Mouse (Mus musculus) kidney, adult 11 months (tissue): ENCODE measurements around the gene Gif.

Experiments used
- DNase-seq: peaks from one replicate; pipeline ENCODE4 v3.0.0; 2022

Gene Gif

DNA sequence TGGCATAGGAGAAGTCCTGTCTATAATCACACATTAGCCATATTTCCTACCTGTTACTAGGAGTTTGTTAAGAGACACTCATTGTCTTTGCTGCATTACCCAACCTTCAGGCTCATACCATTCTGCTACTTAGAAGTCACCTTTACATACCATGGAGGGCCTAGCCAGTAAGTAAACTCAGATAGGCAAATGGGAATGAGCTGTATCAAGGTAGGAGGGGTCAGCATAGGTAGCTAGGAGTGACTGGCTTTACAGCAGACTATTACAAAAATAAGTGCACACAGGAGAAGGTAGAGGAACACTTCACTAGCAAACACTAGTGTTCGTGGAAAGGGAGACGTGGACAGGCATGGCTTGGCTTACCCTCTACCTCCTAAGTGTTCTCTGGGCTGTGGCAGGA is at the start of gene Gif:
Gif (plus strand) TSS at position 257 of the 400 bp plus-strand sequence.
- no peak for DNase-seq

GRCm38 (mm10) chr19:11698342-11698741 is 49.0 kb upstream of the Gif start:
- no peak for DNase-seq

DNA sequence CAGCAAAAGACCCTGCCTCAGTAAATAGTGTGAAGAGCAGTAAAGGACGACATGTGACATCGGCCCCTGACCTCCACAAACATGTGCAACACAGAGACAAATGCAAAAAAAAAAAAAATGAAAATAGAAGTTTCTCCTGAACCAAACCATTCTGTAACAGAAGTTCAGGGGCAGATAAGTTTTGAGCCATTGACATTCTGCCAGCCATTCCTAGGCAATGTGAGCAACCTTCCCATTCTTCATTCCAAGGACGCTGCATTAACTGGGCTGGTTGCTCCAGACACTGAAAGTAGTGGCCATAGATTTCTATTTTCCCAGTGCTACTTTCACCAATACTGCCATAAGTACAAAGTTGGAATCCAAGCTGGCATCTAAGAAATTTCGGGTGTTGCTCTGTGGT is 34.9 kb upstream of the Gif start:
- no peak for DNase-seq

- no peak for DNase-seq
Observed at GRCm38 (mm10) chr19:11720071-11720470, 27.3 kb upstream of the Gif start.

DNA sequence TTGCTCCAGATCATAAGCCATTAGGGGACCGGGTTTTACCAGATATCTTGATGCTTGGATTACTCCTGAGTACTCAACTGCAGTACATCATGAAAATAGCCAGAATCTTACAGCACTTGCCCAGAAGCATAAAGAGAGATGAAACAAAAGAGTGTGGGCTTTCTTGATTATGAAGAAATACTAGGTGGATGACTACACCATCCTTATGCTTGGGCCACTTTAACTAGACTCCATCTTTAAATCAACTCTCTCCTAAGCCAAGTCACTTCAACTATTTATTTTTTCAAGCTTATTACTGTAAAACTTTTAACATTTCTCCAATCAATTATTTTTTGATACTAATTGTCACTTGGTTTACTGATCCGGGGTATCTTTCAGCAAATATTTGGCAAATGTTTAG is 23.5 kb upstream of the Gif start:
- DNase-seq = no peak

DNA sequence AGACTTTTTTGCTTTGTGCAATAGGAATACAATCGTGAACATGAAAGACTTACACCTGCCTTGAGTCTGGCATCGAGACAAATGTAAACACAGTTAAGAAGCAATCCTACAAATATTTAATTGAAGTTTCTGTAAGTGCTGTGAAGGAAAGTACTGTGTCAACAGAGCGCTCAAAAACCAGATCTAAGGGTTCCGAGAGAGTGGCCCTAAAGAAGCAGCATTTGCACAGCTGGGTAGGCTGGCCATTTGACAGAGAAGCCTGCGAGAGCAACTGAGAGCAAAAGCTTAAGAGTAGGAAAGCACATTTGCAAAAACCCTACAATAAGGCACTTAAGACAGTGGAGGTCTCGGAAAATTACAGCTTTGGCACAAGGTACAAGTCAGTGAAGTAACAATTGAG is 23.1 kb upstream of the Gif start:
- DNase-seq = no peak

DNA sequence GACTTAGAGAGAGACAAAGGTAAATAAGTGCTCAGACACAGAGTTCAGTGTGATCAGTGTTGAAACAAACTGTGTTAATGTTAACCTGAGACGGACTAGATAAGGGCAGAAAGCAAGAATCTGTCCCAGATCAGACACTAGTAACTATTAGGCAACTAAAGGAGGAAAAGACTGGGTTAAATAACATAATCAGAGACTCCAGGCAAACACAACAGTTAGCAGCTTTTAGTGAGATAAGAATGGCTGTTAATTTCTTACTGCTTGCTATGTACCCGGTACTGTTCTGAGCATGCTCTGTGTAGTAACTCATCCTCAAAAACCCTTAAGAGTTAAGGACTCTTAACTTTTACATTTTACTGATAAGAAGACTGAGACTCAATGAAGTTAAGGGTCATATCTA is 21.4 kb upstream of the Gif start:
- DNase-seq = no peak

DNA sequence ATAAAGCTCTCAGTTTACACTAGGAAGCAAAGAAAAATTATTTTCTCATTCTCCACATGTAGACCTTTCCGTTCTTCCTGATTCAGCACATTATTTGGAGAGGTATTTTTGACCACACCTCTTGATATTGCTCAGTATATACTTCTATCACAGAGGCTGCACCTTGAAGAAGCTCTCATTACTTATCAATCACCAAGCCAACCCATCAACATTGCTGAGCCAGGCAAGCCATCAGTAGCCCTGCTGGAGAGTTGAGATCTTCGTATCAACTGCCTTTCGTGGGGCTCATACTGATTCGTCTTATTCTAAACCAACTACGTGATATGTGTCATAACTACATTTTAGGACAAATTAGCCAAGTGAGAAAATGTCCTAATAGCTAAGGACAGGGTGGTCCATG is 20.1 kb upstream of the Gif start:
- no peak for DNase-seq

GRCm38 (mm10) chr19:11730278-11730677 is 17.1 kb upstream of the Gif start:
- DNase-seq = no peak

GRCm38 (mm10) chr19:11736455-11736854 is 10.9 kb upstream of the Gif start:
- DNase-seq = no peak

- DNase-seq = no peak
Observed at GRCm38 (mm10) chr19:11745680-11746079, 1.7 kb upstream of the Gif start.

- DNase-seq = no peak
Observed at GRCm38 (mm10) chr19:11765059-11765458, 17.7 kb downstream of the Gif start.

DNA sequence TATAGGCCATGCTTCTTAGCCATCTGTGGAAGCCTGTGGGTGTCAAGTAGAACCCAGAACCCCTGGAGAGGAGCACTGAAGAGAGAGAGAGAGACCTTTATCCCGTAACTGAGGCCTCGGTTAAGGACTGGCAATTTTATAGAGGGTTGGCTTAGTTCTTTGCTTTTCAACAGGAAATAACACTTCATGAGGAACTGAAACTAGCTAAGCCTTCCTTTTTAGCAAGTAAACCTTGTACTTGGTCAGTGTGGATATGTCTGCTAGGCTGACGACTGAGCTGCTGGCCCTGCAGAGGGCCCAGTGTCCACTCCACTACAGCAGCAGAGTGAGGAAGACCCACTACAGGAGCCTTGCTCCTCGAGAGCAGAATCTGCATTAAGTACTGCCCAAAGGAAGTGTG is 19.1 kb downstream of the Gif start:
- DNase-seq = no peak

DNA sequence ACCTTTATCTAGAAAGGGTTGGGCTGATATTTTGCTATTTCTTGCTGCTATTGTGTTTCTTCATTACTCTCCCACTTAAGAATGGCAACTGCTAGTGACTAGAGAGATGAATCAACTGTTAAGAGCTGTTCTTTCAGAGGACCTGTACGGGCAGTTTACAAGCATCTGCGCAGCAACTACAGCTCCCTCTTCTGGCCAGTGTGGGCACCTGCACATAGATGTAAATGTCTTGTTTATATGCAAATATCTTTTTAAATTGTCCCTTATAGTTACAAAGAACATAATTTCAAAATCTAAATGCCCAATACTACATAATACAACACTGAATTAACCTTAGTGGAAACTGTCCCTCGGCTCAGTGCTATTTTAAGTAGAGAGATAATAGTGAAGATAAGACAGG is 20.8 kb downstream of the Gif start:
- DNase-seq = no peak

DNA sequence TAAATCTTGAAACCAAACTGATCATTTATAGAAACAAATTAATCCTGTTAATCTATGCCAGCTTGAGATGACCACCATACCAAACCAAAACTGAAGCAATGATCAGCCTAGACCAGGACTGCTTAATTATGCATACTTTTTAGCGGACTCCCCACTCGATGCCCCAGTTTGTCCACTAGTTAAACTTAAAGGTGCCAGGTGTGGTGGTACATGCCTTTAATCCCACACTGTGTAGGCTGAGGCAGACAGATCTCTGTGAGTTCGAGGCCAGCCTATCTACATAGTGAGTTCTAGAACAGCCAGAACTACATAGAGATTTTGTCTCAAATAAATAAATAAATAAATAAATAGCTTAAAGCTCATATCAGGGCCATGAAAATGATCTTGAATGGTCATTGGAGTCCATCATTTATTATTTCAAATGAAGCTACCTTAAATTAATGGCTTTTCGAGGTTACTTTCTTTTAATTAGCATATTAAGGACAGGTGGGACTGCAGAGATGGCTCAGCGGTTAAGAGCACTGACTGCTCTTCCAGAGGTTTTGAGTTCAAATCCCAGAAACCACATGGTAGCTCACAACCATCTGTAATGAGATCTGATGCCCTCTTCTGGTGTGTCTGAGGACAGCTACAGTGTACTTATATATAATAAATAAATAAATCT is 22.0 kb downstream of the Gif start:
- DNase-seq = no peak

GRCm38 (mm10) chr19:11770205-11770892 is 23.0 kb downstream of the Gif start, which contains the start of gene Mrpl16:
TSS of gene Mrpl16 (plus strand) at chr19:11770391.
- DNase-seq = peak; percentile 87

DNA sequence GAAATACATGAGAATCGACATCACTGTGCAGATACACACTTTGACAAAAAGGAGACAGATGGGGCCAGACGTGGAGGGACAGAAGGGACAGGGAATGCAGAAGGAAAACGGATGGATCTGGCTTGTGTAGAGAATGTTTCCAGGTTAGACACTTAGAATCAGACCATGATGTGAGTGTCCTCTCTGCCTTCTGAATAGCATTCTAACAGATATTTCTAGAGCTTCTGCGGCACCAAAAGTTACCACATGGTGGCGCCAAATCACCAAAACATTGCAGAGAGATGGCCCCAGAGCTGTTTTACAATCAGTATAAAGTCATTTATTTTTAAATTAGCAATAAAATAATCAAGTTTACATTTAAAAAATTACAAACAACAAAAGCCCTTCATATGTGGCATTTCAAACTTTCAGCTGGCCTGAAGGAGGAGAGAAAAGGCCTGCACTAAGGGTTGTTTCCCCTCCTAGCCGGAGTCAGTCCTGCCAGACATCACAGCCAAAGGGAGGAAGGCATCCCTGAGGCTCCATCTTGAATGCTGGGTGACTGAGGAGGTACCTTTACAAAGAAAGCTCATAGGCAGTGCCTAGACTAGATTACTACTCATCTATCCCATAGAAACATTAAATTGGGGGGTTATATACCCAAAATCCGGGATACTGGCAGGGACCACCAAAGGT is 30.0 kb downstream of the Gif start:
- DNase-seq = peak; percentile 31

DNA sequence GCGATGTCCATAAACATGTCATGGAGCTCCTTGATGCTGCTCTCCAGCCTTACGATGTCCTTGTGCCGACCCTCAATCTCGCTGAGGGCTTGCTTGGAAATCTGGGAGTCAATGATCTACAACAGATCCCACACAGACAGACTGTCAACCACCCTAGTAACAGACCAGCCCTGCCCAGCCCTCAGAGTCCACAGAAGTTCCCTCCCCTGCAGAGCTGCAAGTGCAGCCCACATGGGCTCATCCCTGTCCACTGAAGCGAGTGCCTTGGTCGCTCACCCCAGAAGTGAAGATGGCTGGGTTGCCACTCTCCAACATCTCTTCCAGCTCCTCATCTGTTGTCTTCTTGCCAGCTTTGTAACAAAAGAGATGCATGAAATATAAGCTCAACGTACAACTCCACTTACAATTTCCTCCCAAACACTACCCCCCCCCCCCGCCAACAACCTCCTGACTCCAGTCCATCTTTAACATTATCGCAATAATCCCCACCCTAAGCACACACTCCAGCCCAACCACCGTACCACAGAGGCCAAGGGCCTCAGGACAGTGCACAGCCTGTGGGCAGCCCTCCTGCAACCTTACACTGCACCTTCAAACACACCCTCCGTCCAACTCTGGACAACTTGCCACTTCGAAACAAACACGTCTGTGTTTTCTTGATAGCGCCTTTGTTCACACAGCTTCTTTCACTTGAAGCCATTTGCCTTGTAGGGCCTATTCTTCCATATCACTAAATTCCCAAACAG is 38.2 kb downstream of the Gif start:
- no peak for DNase-seq

- DNase-seq = no peak
Observed at GRCm38 (mm10) chr19:11787826-11788225, 40.5 kb downstream of the Gif start.

- DNase-seq = no peak
Observed at GRCm38 (mm10) chr19:11788876-11789275, 41.5 kb downstream of the Gif start.

GRCm38 (mm10) chr19:11791825-11792224 is 44.5 kb downstream of the Gif start:
- DNase-seq = no peak

- no peak for DNase-seq
Observed at GRCm38 (mm10) chr19:11793741-11794359, 46.5 kb downstream of the Gif start.

DNA sequence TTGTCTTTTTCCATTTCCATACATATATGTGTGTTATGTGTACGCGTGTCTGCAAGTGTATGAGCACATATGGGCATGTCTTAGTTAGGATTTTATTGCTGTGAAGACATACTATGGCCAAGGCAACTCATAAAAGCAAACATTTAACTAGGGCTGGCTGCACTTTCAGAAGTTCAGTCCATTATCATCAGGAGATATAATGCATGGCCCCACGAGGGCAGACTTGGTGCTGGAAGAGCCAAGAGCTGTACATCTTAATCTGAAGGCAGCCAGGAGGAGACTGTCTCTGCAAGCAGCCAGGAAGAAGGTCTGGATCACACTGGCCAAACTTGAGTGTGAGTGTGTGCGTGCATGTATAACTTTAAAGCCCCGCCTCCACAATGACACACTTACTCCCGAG is 47.1 kb downstream of the Gif start:
- DNase-seq = no peak
